Mouse (Mus musculus) adrenal gland, postnatal 14 days (tissue): ENCODE results near the gene Gp1ba. TPM values are rescaled to one million over a fixed set of nuclear protein-coding genes. Genes with fewer than 3 reads are reported as not detected.

Experiments used
- DNase-seq: peaks from one replicate; pipeline ENCODE4 v3.0.0; 2021; ENCODE audit warnings: mixed read lengths
- long read RNA-seq, 2 experiments: library from polyadenylated mRNA; stranded (forward); transcript quantifications; one replicate each; pipeline ENCODE4 v2.0.0; 2021
- total RNA-seq: library from RNA; stranded (reverse); gene quantifications from 2 replicates; pipeline ENCODE4 v1.2.3, GENCODE M21; 2021

Gene Gp1ba
- 0.49 and 0.56 TPM in 2 replicates for total RNA-seq
- long read RNA-seq, experiment 1: 0 reads
- long read RNA-seq, experiment 2: 0 reads

DNA sequence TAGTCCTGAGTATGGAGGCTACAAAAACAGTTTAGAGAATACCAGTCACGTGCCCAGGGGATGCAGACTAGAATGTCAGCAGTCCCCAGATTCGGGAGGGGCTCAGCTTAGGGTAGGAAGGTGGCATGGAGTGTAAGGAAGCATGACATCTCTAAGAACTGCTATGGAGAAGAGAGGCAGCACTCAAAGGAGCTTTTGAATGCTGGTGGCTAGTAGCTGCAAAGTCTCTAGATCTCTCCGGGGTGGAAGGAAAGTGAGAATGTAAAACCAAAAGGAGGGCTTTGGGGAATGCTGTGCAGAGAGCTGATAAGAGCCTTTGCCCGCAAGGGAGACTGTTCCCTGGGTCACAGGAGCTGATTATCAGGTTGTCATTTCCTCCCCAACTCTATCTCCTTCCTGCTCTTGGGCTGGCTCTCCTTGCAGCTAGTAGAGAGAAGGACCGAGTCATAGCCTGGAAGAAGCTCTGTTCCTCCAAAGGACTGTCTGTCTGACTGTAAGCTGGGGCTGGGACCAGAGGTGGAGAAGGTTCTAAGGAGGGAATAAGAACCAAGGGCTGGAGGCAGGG is at the start of gene Gp1ba:
Gp1ba (plus strand) TSS at position 409 of the 565 bp plus-strand sequence.
- no peak for DNase-seq

GRCm38 (mm10) chr11:70591733-70592132 is 47.2 kb upstream of the Gp1ba start:
- DNase-seq: no peak

- peak; percentile 23 for DNase-seq
Measured at GRCm38 (mm10) chr11:70594253-70594989, 44.5 kb upstream of the Gp1ba start.

DNA sequence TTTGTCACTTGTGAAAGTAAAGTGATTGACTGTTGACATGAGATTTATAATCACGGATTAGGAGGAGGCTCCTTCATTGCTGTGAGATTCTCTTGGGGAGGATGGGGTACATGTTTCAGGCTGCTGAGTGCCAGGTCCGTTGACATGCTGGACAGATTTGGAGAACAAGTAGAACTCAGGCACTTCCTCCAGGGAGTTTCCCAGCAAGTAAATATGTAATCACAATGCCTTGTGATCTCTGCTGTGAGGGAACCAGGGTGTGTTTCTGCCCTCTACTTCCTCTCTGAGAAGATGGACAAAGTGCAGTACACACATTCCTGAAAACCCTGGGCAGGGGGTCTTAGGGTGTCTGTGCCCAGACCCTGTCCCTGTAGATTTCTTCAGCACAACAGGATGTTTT is 43.3 kb upstream of the Gp1ba start:
- DNase-seq: no peak

GRCm38 (mm10) chr11:70596094-70596493 is 42.8 kb upstream of the Gp1ba start:
- DNase-seq: no peak

DNA sequence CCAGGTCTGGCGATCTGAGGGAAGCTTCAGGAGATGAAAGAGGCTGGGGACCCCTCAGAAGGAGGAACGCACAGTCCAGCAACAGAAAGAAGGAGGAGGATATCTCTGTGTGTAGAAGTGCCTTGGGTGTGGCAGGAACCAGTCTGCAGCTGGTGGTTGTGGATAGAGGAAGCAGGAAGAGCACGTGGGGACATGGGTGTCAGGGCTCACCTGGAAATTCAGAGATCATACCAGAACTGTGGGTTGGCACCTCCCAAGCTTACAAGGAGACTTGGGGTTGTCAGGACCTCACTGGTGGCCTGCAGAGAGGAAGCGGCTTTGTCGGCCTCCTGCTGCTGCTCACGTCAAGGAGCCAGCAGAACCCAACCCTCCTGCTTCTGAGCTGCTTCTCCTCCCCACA is 41.6 kb upstream of the Gp1ba start:
- no peak for DNase-seq

DNA sequence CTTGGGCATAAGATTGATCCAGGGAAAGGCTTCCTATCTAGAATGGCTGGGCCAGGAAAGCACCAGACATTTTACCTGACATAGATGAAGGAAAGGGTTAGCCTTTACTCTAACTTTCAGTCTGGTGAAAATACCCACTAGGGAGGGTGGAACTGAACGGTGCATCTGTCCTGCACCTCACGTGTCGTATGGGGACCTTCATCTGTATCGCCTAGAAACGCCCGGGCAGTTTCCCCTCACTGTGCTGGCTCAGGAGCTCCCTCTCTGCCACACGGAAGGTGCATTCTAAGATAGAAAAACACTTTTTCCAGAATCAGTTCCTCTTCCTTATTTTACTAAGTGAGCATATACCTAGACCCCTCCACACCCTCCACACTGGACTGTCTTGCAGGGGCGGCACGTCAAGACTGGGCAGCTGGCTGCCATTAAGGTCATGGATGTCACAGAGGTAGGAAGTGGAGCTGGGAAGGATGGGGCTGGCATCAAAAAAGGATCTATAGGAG is 40.4 kb upstream of the Gp1ba start:
- DNase-seq: no peak

GRCm38 (mm10) chr11:70605024-70605566 is 33.8 kb upstream of the Gp1ba start:
- peak; percentile 86 for DNase-seq

DNA sequence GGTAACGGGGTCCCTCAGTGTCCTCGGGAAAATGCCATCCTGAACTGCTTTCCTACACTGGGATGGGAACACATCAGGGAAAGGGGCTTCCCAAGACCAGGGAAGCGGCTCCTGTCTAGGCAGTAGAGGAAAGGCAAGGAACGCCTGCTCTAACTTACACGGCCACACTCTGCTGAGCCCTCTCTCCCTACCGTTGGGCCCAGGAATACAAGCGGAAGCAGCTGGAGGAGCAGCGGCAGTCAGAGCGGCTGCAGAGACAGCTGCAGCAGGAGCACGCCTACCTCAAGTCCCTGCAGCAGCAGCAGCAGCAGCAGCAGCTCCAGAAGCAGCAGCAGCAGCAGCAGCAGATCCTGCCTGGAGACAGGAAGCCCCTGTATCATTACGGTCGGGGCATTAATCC is 32.2 kb upstream of the Gp1ba start:
- no peak for DNase-seq

DNA sequence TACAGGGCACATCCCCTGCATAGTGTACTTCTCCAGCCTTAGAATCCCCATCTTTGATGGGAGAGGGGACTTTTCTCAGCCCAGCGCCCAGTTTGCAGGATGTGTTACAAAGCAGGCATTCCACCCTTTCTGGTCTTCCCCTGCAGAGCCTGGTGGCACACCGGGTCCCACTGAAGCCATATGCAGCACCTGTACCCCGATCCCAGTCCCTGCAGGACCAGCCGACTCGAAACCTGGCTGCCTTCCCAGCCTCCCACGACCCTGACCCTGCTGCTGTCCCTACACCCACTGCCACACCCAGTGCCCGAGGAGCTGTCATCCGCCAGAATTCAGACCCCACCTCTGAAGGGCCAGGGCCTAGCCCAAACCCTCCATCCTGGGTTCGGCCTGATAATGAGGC is 31.3 kb upstream of the Gp1ba start:
- DNase-seq: no peak

GRCm38 (mm10) chr11:70608381-70609066 is 30.4 kb upstream of the Gp1ba start:
- DNase-seq: peak; percentile 65

GRCm38 (mm10) chr11:70610752-70611151 is 28.2 kb upstream of the Gp1ba start:
- DNase-seq: no peak

DNA sequence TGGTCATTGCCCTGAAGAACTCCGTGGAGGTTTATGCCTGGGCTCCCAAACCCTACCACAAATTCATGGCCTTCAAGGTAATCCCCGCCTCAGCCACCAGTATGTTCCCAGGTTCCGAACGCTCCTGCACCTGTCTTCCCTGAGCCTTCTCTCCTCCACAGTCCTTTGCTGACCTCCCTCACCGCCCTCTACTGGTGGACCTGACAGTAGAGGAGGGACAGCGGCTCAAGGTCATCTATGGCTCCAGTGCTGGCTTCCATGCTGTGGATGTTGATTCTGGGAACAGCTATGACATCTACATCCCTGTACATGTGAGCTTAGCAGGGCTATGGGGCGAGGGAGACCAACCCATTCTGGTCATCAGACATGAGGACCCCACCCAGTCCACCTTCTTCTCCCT is 26.4 kb upstream of the Gp1ba start:
- DNase-seq: peak; percentile 54

DNA sequence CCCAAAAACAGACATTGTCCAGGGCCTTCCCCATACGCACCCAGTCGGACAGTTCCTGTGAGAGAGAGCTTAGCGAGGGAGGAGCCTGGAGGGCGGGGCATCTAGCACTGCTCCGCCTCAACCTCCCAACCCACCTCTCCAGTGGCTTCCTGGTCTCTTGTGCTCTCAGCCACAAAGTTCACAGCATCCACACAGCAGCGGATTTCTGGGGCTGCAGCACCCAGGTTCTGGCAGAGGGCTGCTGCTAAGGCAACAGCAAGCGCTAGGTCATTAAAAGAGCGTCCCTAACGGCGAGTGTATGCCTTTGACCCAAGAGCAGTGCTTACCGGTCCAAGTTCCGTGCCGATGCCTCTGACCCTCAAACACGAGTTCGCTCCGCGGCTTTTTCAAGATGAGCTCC is 23.8 kb upstream of the Gp1ba start:
- DNase-seq: peak; percentile 85

DNA sequence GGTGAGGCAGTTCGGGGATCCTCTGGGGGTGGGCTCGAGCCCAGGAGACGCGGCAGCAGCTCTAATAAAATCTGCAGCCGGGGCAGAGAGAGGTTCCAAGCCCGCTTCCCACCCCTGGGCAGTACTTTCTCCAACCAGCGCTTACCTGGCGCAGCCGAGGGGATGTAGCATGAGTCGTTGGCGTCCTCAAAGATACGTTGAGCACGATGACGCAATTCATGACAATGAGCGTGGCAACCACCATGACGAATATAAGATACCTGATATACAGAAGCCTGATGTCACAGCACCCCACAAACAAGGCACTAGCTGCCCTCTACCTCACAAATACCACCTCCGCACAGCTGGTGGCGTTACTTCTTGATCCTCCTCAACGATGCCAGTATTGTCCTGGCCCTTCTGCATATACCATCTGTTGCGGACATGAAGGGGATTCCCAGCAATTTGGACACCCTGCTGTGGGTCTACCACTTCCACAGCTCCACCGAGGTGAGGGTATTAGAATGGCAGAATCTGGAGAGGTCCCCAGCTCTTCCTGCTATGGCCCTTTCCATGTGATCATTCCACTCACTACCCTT is 23.3 kb upstream of the Gp1ba start, which contains the start of gene 4930544D05Rik:
4930544D05Rik (plus strand) TSS at position 333 of the 578 bp plus-strand sequence.
- no peak for DNase-seq

- no peak for DNase-seq
Measured at GRCm38 (mm10) chr11:70619101-70619500, 19.8 kb upstream of the Gp1ba start, which contains the start of gene Chrne. Gene Chrne, minus strand, starts transcription at chr11:70619216.

- no peak for DNase-seq
Measured at GRCm38 (mm10) chr11:70621972-70622814, 16.7 kb upstream of the Gp1ba start.

DNA sequence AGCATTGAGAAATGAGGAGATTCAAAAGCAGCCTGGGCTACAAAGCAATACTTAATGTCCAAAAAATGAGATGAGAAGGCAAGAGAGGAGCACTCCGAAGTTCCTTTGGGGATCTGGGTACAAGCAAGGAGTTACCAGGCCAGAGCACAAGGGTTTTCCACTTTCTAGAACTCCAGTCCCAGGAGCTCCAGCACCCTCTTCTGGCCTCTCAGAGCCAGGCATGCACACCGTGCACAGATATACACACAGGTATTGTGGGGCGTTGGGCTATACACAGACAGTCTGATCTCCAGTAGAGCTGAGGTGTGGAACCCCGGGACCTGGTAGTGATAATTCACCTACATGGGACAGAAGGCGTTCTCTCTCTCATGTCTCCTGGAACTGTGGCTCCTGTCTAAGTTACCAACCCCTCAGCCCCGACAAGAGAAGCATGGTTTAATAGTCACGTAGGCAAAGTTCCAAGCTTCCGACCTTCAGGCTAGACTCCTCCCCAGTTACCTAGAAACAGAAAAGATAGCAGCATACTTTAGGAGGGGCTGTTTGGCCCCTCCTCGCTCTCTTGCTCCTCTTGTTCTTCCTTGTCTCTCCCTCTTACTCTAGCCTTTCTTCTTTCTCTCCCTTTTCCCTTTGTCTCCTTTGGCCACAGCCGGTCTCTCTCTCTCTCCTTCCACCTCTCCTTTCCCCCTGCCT is 15.7 kb upstream of the Gp1ba start:
- peak; percentile 60 for DNase-seq

- DNase-seq: peak; percentile 76
Measured at GRCm38 (mm10) chr11:70625473-70625872, 13.4 kb upstream of the Gp1ba start.

DNA sequence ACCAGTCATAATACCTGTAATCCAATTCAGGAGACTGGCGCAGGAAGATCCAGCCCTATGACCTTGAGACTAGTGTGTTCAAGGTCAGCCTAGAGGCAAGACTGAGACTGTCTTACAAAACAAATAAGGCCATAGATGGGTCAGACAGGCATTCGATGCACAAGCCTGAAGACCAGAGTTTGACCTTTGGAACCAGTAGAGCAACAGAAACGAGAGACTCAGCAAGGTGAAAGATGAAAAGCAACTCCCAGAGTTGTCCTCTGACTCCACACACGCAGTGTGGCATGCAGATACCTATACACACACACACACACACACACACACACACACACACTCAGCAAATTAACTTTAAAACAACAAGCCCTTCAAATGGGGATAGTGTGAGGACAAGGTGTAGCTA is 12.0 kb upstream of the Gp1ba start:
- DNase-seq: no peak

GRCm38 (mm10) chr11:70628431-70628830 is 10.5 kb upstream of the Gp1ba start:
- no peak for DNase-seq
